Mouse (Mus musculus) neutrophil, adult 5-6 weeks (primary cell): ENCODE measurements around the gene 2010111I01Rik. TPM values are rescaled to one million over a fixed set of nuclear protein-coding genes. Genes with fewer than 3 reads are reported as not detected.
"Not testable (repeated sequence)": the region's sequence is repeated elsewhere in the genome, so short reads cannot be mapped to it uniquely, and the experiment has no call there.

Experiments used
- ATAC-seq: fragments of 151-379, 151-347 bp; 2 replicates; pipeline ENCODE4 v1.8.0; 2017; ENCODE audit warnings: mild to moderate bottlenecking, moderate TSS enrichment; ENCODE audit not compliant: insufficient number of reproducible peaks, poor library complexity, low FRiP score, severe bottlenecking; ENCODE audit errors: extremely low read depth
- total RNA-seq: library from RNA; stranded (forward); fragments of 200-1000 nt; gene quantifications from 2 replicates; pipeline ENCODE4 v1.2.3, GENCODE M21; 2017

Gene 2010111I01Rik
- total RNA-seq, 1 experiment from 2014 or later: 44.1 TPM

GRCm38 (mm10) chr13:63330236-63330860 is 365.7 kb downstream of the 2010111I01Rik start:
- ATAC-seq: no peak

- no peak for ATAC-seq
Observed at GRCm38 (mm10) chr13:63331379-63331778, 366.7 kb downstream of the 2010111I01Rik start.

- peak; percentile 70 for ATAC-seq
Observed at GRCm38 (mm10) chr13:63332576-63333300, 368.0 kb downstream of the 2010111I01Rik start.

GRCm38 (mm10) chr13:63335421-63336134 is 370.9 kb downstream of the 2010111I01Rik start:
- no peak for ATAC-seq

- no peak for ATAC-seq
Observed at GRCm38 (mm10) chr13:63336335-63336734, 371.6 kb downstream of the 2010111I01Rik start.

- no peak for ATAC-seq
Observed at GRCm38 (mm10) chr13:63337239-63337960, 372.7 kb downstream of the 2010111I01Rik start.

GRCm38 (mm10) chr13:63339946-63340345 is 375.3 kb downstream of the 2010111I01Rik start:
- ATAC-seq: no peak

GRCm38 (mm10) chr13:63342781-63343180 is 378.1 kb downstream of the 2010111I01Rik start:
- no peak for ATAC-seq

- no peak for ATAC-seq
Observed at GRCm38 (mm10) chr13:63344481-63344880, 379.8 kb downstream of the 2010111I01Rik start.

GRCm38 (mm10) chr13:63345476-63346225 is 381.0 kb downstream of the 2010111I01Rik start:
- no peak for ATAC-seq

- no peak for ATAC-seq
Observed at GRCm38 (mm10) chr13:63347639-63348038, 382.9 kb downstream of the 2010111I01Rik start.

GRCm38 (mm10) chr13:63350076-63350475 is 385.4 kb downstream of the 2010111I01Rik start:
- no peak for ATAC-seq

- not testable (repeated sequence) for ATAC-seq
Observed at GRCm38 (mm10) chr13:63353312-63353711, 388.6 kb downstream of the 2010111I01Rik start.

GRCm38 (mm10) chr13:63356101-63356500 is 391.4 kb downstream of the 2010111I01Rik start:
- no peak for ATAC-seq

GRCm38 (mm10) chr13:63356558-63356957 is 391.9 kb downstream of the 2010111I01Rik start:
- ATAC-seq: peak; percentile 51; the same call in 1 of the 2 replicates

- no peak for ATAC-seq
Observed at GRCm38 (mm10) chr13:63359393-63359792, 394.7 kb downstream of the 2010111I01Rik start.

GRCm38 (mm10) chr13:63360111-63360885 is 395.6 kb downstream of the 2010111I01Rik start:
- ATAC-seq: no peak

GRCm38 (mm10) chr13:63361755-63362154 is 397.1 kb downstream of the 2010111I01Rik start:
- ATAC-seq: no peak
